Mouse (Mus musculus) liver, embryonic 12.5 days (tissue): Measurements from ENCODE around the gene Tmem50b. TPM values are rescaled to one million over a fixed set of nuclear protein-coding genes. Genes with fewer than 3 reads are reported as not detected.

Experiments
- ATAC-seq: fragments of 200-750 bp; cut with Nextera tagmentation; 2 replicates; pipeline ENCODE4 v1.8.0; 2017; ENCODE audit warnings: moderate number of reproducible peaks, mild to moderate bottlenecking, moderate library complexity
- H3K27ac ChIP-seq: fragments of 300-500 bp; sonication (generic); 2 replicates; pipeline ENCODE4 v1.5.1; 2016; ENCODE audit warnings: mild to moderate bottlenecking
- H3K27me3 ChIP-seq: fragments of 300-500 bp; sonication (generic); replicated peaks from 2 replicates; pipeline ENCODE4 v1.6.1; 2016; ENCODE audit warnings: mild to moderate bottlenecking, moderate library complexity
- H3K36me3 ChIP-seq: fragments of 300-500 bp; sonication (generic); 2 replicates; pipeline ENCODE4 v1.6.1; 2016; ENCODE audit warnings: mild to moderate bottlenecking, moderate library complexity
- H3K4me1 ChIP-seq: fragments of 300-500 bp; sonication (generic); 2 replicates; pipeline ENCODE4 v1.6.1; 2016
- H3K4me2 ChIP-seq: fragments of 300-500 bp; sonication (generic); 2 replicates; pipeline ENCODE4 v1.6.1; 2016; ENCODE audit warnings: mild to moderate bottlenecking, moderate library complexity
- H3K4me3 ChIP-seq: fragments of 300-500 bp; sonication (generic); 2 replicates; pipeline ENCODE4 v1.5.1; 2016; ENCODE audit warnings: mild to moderate bottlenecking, moderate library complexity
- H3K9ac ChIP-seq: fragments of 300-500 bp; sonication (generic); 2 replicates; pipeline ENCODE4 v1.6.1; 2016; ENCODE audit warnings: mild to moderate bottlenecking, moderate library complexity
- H3K9me3 ChIP-seq: fragments of 300-500 bp; sonication (generic); replicated peaks from 2 replicates; pipeline ENCODE4 v1.6.1; 2016; ENCODE audit warnings: mild to moderate bottlenecking, moderate library complexity
- WGBS: fragments of 180-500 bp; shearing (Covaris S2); methylation state at CpG from one replicate; pipeline ENCODE4 v1.1.7; 2016; ENCODE audit not compliant: insufficient replicate concordance; 5-methylcytosine and 5-hydroxymethylcytosine counted together
- polyA plus RNA-seq: library from polyadenylated mRNA; unstranded; fragments of >200 nt; fragmentation: Nextera tagmentation; extraction: Ambion mirVana; gene quantifications from 2 replicates; pipeline ENCODE4 v1.2.1, GENCODE M21; 2016

The Tmem50b gene
- polyA plus RNA-seq, 1 experiment from 2014 or later: 6.8 TPM

DNA sequence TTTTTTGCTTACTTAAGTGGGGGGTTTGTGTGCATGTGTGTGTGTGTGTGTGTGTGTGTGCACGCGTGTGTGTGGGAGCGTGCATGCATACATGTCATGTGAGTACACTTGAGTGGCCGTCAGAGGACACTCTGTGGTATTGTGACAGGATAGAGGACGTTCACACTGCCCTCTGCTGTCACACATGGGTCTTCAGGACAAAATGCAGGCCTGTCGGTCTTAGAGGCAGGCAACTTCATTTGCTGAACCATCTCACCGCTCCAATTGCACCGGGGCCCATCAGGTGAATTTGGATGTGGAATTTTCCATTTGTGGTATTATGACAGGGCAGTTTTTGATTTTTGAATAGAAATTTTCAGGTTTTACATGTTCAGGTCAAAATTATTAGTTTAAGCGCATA, 36.5 kb downstream of the Tmem50b start:
- Histone ChIP-seq H3K9me3 (no peaks in the 10 kb centered on the region), H3K27ac (no peak overlapping the region), H3K9ac (no peak overlapping the region), H3K36me3 (peaks cover 70% of the 10 kb centered on the region), H3K4me1 (peaks cover 31% of the 10 kb centered on the region), H3K4me3 (no peak overlapping the region), H3K27me3 (no peaks in the 10 kb centered on the region), H3K4me2 (no peak overlapping the region; the same call in 1 of the 2 replicates)
- ATAC-seq: no peak
- 61% methylated on average over 9 of the region's 9 CpGs for WGBS

DNA sequence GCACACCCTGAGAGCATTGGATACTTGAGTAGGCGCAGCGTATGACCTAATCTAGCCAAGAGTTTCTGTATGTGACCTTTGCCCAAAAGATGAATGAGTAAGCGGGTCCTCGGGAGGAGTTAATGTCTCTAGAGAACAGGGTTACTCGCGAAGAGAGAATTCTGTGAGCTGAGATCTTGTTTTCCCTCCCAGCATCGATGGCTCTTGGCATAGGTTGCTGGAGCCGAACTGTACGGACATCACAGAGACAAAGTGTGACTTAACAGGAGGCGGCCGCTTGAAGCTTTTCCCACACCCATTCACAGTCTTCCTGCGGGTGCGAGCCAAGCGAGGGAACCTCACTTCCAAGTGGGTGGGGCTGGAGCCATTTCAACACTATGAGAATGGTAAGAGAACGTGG, 39.9 kb downstream of the Tmem50b start:
- Histone ChIP-seq H3K4me1 (peaks cover 36% of the 10 kb centered on the region), H3K4me3 (no peak overlapping the region), H3K36me3 (peaks cover 66% of the 10 kb centered on the region), H3K9ac (no peak overlapping the region), H3K27me3 (no peaks in the 10 kb centered on the region; the same call in 1 of the 2 replicates), H3K27ac (no peak overlapping the region), H3K9me3 (no peaks in the 10 kb centered on the region), H3K4me2 (no peak overlapping the region)
- WGBS: 90% methylated on average over 15 of the region's 15 CpGs
- no peak for ATAC-seq

DNA sequence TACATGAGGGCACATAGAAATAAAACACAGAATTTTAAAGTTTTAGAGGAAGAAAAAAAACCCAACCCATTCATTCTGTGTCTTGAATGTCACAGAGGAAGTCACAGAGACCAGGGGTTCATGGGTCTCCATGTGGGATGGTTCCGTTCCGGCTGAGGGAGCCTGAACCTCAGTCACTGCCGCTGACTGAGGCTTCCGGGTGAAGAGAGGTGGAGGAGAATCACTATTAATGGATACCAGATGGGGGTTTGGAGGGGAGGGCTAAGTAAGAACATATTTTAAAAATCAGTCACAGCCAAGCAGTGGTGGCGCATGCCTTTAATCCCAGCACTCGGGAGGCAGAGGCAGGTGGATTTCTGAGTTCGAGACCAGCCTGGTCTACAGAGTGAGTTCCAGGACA, 40.4 kb downstream of the Tmem50b start:
- no peak overlapping the region for H3K4me2 ChIP-seq
- H3K27ac ChIP-seq: no peak overlapping the region
- no peak overlapping the region for H3K9ac ChIP-seq
- no peak for ATAC-seq
- no peaks in the 10 kb centered on the region for H3K9me3 ChIP-seq
- no peak overlapping the region for H3K4me3 ChIP-seq
- H3K36me3 ChIP-seq: peaks cover 64% of the 10 kb centered on the region
- 84% methylated on average over 7 of the region's 7 CpGs for WGBS
- peaks cover 41% of the 10 kb centered on the region for H3K4me1 ChIP-seq
- H3K27me3 ChIP-seq: no peaks in the 10 kb centered on the region; the same call in 1 of the 2 replicates

DNA sequence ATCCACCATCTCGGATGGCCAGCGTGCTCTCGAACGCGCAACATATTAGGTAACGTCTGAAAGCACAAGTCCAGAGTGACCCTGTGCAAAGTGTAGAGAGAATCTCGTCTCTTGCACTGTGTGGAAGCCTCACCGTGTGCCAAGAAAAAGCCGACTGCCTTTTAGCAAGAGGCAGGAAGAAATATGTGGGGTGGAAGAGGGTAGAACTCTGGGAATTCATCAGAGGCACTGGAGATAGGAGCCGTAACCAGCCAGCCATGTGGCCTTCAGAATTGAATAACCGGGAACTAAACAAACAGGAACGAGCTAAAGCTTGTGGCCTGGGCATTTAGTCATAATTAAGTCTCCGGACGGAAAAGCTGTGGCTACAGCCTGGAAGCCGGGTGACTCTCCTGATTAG, 40.9 kb downstream of the Tmem50b start:
- Histone ChIP-seq H3K9ac (no peak overlapping the region), H3K4me2 (no peak overlapping the region), H3K36me3 (peaks cover 58% of the 10 kb centered on the region), H3K9me3 (no peaks in the 10 kb centered on the region), H3K4me3 (no peak overlapping the region), H3K27ac (no peak overlapping the region), H3K4me1 (peaks cover 43% of the 10 kb centered on the region), H3K27me3 (no peaks in the 10 kb centered on the region; the same call in 1 of the 2 replicates)
- WGBS: 84% methylated on average over 15 of the region's 15 CpGs
- no peak for ATAC-seq

DNA sequence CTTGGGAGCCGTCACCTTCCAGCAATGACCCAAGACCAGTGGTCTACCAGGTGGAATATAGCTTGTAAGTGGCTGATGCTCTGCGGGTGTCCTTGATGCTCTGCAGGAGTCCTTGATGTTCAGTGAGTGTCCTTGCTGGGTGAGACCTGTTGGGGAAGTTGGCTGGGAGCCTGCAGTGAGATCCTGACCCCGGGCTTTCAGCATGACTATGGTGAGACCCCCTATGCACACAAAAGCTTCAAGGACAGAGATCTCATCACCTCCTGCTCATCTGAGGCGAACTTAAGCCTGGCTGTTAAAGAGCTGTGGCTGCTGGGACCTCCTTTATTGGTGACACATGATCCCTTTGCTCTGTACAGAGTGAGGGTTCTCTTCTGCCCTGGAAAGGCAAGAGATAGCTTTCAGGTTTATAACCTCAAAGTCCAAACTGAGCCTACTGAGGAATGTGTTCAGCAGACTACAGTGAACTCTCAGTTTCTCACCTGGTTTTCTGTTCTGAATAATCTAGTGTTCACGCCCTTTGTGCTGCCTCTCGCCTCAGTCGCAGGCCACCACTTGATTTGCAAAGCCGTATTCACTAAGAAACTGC, 42.5 kb downstream of the Tmem50b start:
- Histone ChIP-seq H3K27ac (no peak overlapping the region), H3K4me1 (peaks cover 51% of the 10 kb centered on the region), H3K4me3 (no peak overlapping the region), H3K27me3 (no peaks in the 10 kb centered on the region; the same call in 1 of the 2 replicates), H3K9me3 (no peaks in the 10 kb centered on the region), H3K9ac (no peak overlapping the region), H3K36me3 (peaks cover 48% of the 10 kb centered on the region), H3K4me2 (no peak overlapping the region)
- no peak for ATAC-seq
- 75% methylated on average over 8 of the region's 8 CpGs for WGBS

DNA sequence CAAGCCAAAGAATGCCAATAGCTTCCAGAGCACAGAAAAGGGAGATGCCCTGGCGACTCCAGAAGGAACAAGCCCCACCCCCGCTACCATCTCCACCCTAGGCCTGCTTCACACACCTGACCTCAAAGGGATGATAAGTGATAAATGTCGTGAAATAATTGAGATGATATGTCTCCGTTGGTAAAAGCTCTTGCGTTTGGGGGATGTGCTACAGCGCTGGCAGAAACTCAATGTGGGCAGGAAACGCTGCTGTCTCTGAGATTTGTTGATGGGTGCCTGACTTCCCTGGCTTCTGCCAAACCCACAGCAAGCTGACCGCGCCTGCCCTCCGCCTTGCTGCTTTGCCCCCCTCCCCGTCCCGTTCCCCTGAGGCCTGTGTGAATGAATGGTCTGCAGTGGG, 44.0 kb downstream of the Tmem50b start:
- no peak for ATAC-seq
- 22% methylated on average over 12 of the region's 12 CpGs for WGBS
- H3K9me3 ChIP-seq: no peaks in the 10 kb centered on the region
- H3K4me3 ChIP-seq: no peak overlapping the region
- no peaks in the 10 kb centered on the region; the same call in 1 of the 2 replicates for H3K27me3 ChIP-seq
- H3K9ac ChIP-seq: no peak overlapping the region
- H3K36me3 ChIP-seq: peaks cover 39% of the 10 kb centered on the region
- peaks cover 66% of the 10 kb centered on the region for H3K4me1 ChIP-seq
- H3K27ac ChIP-seq: no peak overlapping the region
- H3K4me2 ChIP-seq: no peak overlapping the region

DNA sequence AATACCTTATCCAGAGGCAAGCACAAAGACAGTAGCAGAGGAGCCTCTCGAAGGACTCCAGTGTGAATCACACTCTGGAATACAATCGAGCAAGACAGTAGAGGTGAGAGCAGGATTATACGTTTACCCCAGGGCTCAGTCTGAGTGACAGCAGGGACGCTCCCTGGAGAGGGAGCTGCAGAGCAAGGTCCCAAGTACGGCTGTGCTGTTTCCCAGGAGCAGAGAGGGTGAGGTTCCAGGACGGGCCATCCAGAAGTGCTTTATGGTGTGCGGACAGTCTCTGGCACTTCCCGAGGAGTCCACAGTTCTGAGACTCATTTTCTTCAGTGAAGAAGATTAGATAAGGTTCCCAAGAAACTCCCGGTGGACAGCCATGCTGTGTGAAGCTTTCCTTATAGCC, 45.5 kb downstream of the Tmem50b start:
- Histone ChIP-seq H3K9me3 (no peaks in the 10 kb centered on the region), H3K27ac (0 out of 2 replicates have a peak overlapping the region, but pooled peaks have one; percentile 71), H3K4me3 (no peak overlapping the region), H3K27me3 (no peaks in the 10 kb centered on the region; the same call in 1 of the 2 replicates), H3K9ac (0 out of 2 replicates have a peak overlapping the region, but pooled peaks have one; percentile 40), H3K4me1 (peaks cover 81% of the 10 kb centered on the region), H3K4me2 (peak overlapping the region; percentile 57; the same call in 1 of the 2 replicates), H3K36me3 (peaks cover 26% of the 10 kb centered on the region)
- no peak for ATAC-seq
- 58% methylated on average over 9 of the region's 9 CpGs for WGBS

DNA sequence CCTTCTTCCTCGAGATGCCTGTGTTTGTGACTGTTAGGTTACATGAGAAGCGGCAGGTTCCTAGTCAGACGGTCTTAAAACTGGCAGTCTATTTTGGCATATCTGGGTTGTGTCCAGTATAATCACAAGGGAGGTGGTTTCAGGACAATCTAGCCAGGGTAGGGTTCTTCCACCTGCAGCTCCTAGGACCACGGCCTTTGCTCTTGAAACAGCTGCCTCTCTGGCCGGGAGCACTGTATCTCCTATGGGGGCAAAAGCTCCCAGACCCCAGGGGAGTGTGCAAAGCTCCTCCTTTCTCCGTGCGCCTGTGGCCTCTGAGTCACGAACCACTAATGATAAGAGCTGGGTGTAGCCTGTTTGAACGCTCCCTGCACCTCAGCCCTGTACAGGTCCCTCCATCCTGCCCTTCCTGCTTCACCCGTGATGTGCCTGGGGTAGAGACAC, 46.5 kb downstream of the Tmem50b start:
- peak overlapping the region; percentile 71 for H3K27ac ChIP-seq
- 0 out of 2 replicates have a peak overlapping the region, but pooled peaks have one; percentile 40 for H3K9ac ChIP-seq
- peak overlapping the region; percentile 57 for H3K4me2 ChIP-seq
- peaks cover 89% of the 10 kb centered on the region for H3K4me1 ChIP-seq
- no peaks in the 10 kb centered on the region; the same call in 1 of the 2 replicates for H3K27me3 ChIP-seq
- peaks cover 21% of the 10 kb centered on the region for H3K36me3 ChIP-seq
- ATAC-seq: peak; percentile 79
- 19% methylated on average over 10 of the region's 10 CpGs for WGBS
- H3K9me3 ChIP-seq: no peaks in the 10 kb centered on the region
- H3K4me3 ChIP-seq: peak overlapping the region; percentile 8

DNA sequence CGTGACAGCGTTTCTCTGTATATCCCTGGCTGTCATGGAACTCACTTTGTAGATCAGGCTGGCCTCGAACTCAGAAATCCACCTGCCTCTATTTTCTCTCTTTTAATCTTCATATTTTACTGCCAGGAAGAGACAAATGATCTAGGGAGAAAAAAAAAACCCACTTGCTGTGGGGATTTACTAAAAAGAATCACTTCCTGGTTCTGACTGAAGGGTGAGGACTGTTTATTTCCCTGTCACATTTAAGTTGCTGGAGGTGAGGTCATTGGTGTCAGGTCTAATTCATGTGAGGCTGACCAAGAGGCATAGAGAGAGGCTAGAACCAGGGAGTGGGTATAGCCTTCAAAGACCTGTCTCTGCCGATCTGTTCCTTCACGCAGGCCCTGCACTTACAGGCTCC, 48.0 kb downstream of the Tmem50b start:
- H3K9ac ChIP-seq: peak overlapping the region; percentile 27; the same call in 1 of the 2 replicates
- peaks cover 96% of the 10 kb centered on the region for H3K4me1 ChIP-seq
- H3K27ac ChIP-seq: no peak overlapping the region
- 70% methylated on average over 5 of the region's 5 CpGs for WGBS
- H3K36me3 ChIP-seq: peaks cover 7% of the 10 kb centered on the region; the same call in 1 of the 2 replicates
- H3K27me3 ChIP-seq: no peaks in the 10 kb centered on the region; the same call in 1 of the 2 replicates
- no peaks in the 10 kb centered on the region for H3K9me3 ChIP-seq
- no peak overlapping the region for H3K4me3 ChIP-seq
- ATAC-seq: no peak
- peak overlapping the region; percentile 98; the same call in 1 of the 2 replicates for H3K4me2 ChIP-seq

DNA sequence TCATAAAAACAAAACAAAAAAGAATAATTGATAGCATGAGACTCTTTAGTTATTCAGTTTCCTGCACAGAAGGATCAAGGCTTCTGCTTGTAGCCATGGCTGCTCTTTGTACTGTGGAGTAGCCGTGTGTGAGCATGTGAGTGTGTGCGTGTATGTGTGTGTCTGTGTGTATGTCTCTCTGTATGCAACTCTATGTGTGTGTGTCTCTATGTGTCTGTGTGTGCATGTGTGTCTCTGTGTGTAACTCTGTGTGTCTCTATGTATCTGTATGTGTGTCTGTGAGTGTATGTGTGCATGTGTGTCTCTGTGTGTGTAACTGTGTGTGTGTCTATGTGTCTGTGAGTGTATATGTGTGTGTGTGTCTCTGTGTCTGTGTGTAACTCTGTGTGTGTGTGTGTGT, 48.6 kb downstream of the Tmem50b start:
- Histone ChIP-seq H3K4me2 (peak overlapping the region; percentile 98), H3K9ac (peak overlapping the region; percentile 44), H3K27ac (peak overlapping the region; percentile 52), H3K4me3 (peak overlapping the region; percentile 23; the same call in 1 of the 2 replicates), H3K9me3 (no peaks in the 10 kb centered on the region), H3K36me3 (0 out of 2 replicates have a peak, but pooled peaks cover 6% of the 10 kb centered on the region), H3K4me1 (peaks cover 92% of the 10 kb centered on the region), H3K27me3 (no peaks in the 10 kb centered on the region; the same call in 1 of the 2 replicates)
- no peak for ATAC-seq
- 68% methylated on average over 2 of the region's 2 CpGs for WGBS

DNA sequence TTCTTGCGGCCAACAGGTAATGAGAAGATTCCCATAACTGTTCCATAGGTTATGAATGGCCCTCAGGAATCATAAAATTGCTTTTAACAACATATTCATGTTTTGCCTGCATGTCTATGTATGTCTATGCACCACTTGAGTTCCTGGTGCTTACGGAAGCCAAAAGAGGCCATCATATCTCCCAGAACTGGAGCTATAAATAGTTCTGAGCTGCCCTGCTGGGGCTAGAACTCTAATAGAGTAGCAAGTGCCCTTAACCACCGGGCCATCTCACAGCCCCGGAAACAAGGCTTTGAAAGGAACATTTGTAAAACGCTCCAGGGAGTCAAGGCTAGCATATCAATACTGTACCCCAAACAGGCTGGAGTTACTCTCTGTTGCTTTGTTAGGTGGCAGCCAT, 49.0 kb downstream of the Tmem50b start:
- Histone ChIP-seq H3K4me3 (peak overlapping the region; percentile 23; the same call in 1 of the 2 replicates), H3K9me3 (no peaks in the 10 kb centered on the region), H3K27me3 (no peaks in the 10 kb centered on the region; the same call in 1 of the 2 replicates), H3K9ac (peak overlapping the region; percentile 44), H3K36me3 (0 out of 2 replicates have a peak, but pooled peaks cover 6% of the 10 kb centered on the region), H3K4me1 (peaks cover 90% of the 10 kb centered on the region), H3K27ac (peak overlapping the region; percentile 52), H3K4me2 (peak overlapping the region; percentile 98)
- 24% methylated on average over 5 of the region's 5 CpGs for WGBS
- ATAC-seq: no peak

DNA sequence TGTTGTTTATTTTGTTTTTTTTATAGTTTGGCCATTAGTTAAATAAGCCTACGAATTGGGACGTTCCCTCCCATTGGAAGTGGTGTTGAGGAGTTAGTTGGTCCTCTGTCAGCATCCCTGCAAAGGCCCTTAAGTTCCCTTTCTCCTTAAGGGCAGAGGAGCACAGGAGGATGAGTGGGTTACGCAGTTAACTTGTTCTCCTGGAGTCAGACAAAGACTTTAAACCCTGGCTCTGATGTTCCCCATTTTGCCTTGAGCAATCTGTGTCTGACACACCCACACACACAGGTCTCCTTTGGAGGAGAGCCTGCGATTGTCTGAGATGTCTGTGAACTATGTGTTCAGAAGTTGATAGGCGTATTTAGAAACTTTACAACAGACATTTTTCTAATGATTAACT, 49.6 kb downstream of the Tmem50b start:
- no peaks in the 10 kb centered on the region for H3K9me3 ChIP-seq
- 0 out of 2 replicates have a peak, but pooled peaks cover 6% of the 10 kb centered on the region for H3K36me3 ChIP-seq
- peak overlapping the region; percentile 86 for H3K9ac ChIP-seq
- H3K27ac ChIP-seq: no peak overlapping the region; the same call in 1 of the 2 replicates
- no peaks in the 10 kb centered on the region; the same call in 1 of the 2 replicates for H3K27me3 ChIP-seq
- ATAC-seq: no peak
- peaks cover 89% of the 10 kb centered on the region for H3K4me1 ChIP-seq
- peak overlapping the region; percentile 98 for H3K4me2 ChIP-seq
- H3K4me3 ChIP-seq: peak overlapping the region; percentile 81
- WGBS: 34% methylated on average over 5 of the region's 5 CpGs
